Mouse (Mus musculus) heart, adult 8-10 months (tissue): ENCODE data around the gene Asb14. TPM values are rescaled to one million over a fixed set of nuclear protein-coding genes. Genes with fewer than 3 reads are reported as not detected.
"Not testable (repeated sequence)": the region's sequence is repeated elsewhere in the genome, so short reads cannot be mapped to it uniquely, and the experiment has no call there.

Experiments used
- DNase-seq: peaks from one replicate; pipeline ENCODE4 v3.0.0; 2022; ENCODE audit warnings: low spot score
- total RNA-seq, 4 experiments: library from RNA; stranded (reverse); gene quantifications; 2 replicates each; pipeline ENCODE4 v1.2.4; 2022

Asb14 gene
- total RNA-seq: 100 to 1,000 TPM; 103 to 126 (median 118) TPM

GRCm38 (mm10) chr14:26894392-26894791, at the start of gene Asb14:
Asb14 (plus strand) TSS chr14:26894557.
- peak; percentile 42 for DNase-seq

DNA sequence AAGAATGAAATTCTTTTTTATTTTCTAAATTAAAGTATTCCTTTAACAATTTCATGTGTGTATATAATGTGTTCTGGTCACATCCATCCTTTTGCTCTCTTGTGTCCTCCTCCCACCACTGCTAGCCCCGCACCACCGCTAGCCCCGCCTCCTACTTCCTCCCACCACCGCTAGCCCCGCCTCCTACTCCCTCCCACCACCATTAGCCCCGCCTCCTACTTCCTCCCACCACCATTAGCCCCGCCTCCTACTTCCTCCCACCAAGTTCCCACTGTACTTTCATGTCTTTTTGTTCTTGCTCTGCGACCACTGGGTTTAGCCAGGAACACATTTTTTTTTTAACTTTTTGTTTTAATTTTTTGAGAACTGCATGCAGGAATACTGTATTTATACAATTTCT, 41.3 kb upstream of the Asb14 start:
- DNase-seq: no peak

DNA sequence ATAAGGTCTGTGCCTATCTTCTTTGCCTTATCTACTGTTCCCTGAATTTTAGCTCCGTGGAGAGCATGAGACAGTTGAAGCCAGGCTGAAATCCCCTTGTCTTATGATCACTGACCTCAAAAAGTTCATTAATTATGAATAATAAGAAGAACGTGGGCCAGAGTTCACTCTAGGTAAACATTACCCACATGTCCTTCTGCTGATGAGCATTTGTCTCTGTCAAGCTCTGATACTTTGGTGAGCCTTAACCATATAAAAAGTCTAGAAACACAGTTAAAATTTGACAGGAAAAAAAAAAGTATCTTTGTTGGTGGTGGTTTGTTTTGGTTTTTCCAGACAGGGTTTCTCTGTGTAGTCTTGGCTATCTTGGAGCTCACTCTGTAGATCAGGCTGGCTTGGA, 40.3 kb upstream of the Asb14 start:
- no peak for DNase-seq

DNA sequence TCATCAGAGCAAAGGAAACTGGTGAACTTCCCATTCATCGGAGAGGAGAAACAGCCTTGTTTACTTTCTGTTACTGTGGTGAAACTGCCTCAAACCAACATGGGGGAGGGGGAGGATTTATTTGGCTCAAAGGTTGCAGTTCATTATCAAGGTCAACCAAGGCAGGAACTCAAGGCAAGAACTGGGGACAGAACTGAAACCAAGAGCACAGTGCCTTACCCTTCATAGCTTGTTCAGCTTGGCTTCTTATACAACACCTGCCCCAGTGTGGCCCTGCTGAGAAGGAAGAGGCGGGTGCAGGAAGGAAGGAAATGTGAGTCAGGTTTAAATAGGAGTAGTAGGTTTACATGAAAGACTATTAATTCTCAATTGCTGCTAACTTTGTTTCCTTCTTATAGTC, 36.0 kb upstream of the Asb14 start:
- DNase-seq: peak; percentile 53

DNA sequence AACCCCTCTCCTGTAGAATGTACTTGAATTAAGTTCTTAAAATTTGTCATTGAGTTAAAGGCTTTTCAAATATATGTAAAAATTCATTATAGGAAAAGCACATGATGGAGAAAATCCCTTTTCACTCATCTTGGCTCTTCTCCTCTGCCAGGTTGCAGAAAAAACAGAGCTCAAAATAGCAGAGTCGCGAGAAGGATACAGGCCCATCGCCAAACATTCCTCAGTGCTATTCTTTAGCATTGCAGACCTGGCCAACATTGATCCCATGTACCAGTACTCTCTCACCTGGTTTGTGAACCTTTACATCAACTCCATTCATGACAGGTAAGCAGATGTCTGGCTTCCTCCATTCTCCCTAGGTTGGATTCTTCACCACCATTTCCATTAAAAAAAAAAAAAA, 35.3 kb upstream of the Asb14 start:
- peak; percentile 24 for DNase-seq

GRCm38 (mm10) chr14:26867356-26867755, 27.0 kb upstream of the Asb14 start:
- DNase-seq: no peak

DNA sequence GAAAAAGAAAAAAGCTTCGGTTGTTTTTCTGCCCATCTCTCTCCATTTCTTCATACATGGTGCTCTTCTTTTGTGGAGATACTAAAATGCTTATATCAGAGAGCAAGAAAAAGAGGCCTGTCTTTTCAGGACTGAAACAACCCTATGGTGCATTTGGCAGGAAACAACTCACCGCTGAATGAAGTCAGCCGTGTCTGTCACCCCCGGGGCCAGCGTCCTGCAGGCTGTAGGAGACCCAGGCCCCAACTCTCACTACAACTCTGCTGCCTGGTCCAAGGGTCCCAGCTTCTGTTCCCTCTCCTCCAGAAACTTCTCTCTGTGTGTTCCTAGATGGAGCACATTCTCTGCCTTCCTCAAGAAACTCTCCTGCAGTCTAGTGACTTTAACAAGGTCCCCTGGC, 26.1 kb upstream of the Asb14 start:
- DNase-seq: no peak

GRCm38 (mm10) chr14:26878756-26879155, 15.6 kb upstream of the Asb14 start:
- no peak for DNase-seq

- no peak for DNase-seq
Observed at GRCm38 (mm10) chr14:26879976-26880375, 14.4 kb upstream of the Asb14 start.

- no peak for DNase-seq
Observed at GRCm38 (mm10) chr14:26881700-26882099, 12.7 kb upstream of the Asb14 start.

DNA sequence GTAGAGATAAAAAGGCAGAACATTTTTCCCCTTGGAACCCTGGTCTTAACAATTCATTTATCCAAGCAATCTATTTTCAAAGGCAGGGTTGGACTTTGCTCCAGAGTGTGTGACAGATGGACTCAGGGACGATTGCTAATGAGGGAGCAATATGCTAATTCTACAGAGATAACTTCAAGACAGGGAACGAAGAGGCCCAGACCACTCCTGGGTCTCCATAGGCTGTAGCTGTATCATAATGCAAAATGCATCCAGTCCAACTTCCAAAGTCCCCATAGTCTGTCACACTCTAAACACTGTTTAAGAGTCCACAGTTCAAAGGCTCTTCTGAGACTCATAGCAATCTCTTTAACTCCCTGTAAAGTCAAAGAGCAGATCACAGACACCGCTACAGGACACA, 7.1 kb upstream of the Asb14 start:
- no peak for DNase-seq

DNA sequence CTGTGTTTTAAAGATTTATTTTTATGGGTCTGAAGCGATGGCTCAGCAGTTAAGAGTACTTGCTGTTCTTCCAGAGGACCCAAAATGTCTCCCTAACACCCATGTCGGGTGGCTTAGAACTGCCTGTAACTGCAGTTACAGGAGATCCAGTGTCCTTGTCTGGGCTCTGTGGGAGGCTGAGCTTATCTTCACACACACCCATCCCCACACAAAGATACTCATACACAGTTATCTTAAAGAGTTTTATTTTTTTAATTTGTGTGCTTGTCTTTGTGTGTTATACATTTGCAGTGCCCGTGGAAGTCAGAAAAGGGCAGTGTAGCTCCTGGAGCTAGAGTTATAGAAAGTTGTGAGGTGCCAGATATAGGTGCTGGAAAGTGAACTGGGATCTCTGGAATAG, 3.6 kb upstream of the Asb14 start:
- no peak for DNase-seq

GRCm38 (mm10) chr14:26899490-26899889, 5.1 kb downstream of the Asb14 start:
- no peak for DNase-seq

DNA sequence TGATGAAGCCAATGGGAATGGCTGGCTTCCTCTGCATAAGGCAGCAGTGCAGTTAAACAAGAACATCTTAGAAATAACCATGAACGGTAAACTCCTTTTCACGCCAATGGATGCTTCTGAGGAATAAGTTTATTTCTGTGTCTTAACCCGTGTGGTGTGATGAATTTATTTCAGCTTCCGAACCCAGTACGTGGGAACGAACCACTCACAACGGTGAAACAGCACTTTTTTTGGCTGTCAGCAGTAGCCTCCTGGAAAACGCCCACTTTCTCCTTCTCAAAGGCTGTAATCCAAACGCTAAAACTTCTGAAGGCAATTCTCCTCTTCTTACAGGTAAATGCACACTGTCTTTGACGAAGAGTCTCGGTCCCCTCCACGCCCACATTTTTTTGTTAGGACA, 6.5 kb downstream of the Asb14 start:
- DNase-seq: no peak

DNA sequence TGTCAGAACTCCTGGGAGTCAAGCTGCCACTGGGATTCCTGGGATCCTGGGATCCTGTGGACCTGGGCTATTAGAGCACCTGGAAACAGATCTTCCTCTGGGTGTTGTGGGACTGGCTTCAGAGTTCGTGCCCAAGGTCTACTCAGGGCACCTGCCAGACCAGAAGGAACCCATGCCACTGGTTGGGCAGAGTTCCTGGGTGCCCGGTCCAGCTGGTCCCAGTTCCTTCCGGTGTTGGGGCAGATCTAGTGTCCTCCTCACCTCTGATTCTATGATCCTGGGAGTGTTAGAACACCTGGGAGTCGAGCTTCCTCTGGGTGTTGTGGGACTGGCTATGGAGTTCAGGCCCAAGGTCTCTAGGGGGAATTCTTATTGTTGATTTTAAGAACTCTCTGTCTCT, 13.0 kb downstream of the Asb14 start:
- DNase-seq: no peak

- not testable (repeated sequence) for DNase-seq
Observed at GRCm38 (mm10) chr14:26910461-26910860, 16.1 kb downstream of the Asb14 start.

- DNase-seq: peak; percentile 31
Observed at GRCm38 (mm10) chr14:26911201-26911600, 16.8 kb downstream of the Asb14 start.

DNA sequence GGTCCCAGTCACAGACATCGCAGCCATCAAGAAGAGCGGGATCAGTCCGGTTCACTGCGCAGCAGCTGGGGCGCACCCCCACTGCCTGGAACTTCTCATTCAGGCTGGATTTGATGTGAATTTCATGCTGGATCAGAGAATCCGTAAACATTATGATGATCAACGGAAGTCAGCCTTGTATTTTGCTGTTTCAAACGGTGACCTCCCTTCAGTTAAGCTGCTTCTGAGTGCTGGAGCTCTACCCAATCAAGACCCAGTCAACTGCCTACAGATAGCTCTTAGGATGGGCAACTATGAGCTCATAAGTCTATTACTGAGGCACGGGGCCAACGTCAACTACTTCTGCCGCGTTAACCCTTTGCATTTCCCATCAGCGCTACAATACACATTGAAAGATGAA, 17.5 kb downstream of the Asb14 start:
- no peak for DNase-seq

DNA sequence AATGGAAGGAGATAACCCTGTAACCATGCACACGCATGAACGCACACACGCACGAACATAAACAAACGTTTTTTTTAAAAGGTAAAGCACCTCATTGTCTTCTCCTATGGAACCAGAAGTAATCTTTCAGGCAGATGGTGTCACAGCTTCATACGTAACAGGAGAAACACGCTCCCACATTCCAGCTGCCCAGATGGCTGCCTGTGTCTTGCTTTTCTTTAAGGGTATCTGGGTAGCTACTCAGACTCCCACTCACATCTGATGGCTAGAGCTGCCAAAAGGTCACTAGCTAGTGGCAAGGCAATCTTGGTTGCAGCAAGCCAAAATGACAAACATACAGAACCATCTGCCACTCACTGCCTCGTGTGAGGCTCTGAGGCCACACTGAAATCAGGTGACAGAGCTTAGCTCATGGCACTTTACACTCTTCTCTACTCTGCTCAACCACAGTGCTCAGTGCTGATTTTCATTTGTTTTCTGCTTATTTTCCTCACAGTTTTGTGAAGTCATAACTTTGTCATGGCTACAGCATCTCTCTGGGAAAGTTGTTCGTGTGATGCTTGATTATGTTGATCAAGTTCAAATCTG, 19.4 kb downstream of the Asb14 start:
- DNase-seq: no peak

- no peak for DNase-seq
Observed at GRCm38 (mm10) chr14:26919310-26919709, 25.0 kb downstream of the Asb14 start.

GRCm38 (mm10) chr14:26923702-26924421, 29.5 kb downstream of the Asb14 start:
- no peak for DNase-seq

- DNase-seq: no peak
Observed at GRCm38 (mm10) chr14:26934891-26935290, 40.5 kb downstream of the Asb14 start.

GRCm38 (mm10) chr14:26935558-26935957, 41.2 kb downstream of the Asb14 start:
- no peak for DNase-seq

DNA sequence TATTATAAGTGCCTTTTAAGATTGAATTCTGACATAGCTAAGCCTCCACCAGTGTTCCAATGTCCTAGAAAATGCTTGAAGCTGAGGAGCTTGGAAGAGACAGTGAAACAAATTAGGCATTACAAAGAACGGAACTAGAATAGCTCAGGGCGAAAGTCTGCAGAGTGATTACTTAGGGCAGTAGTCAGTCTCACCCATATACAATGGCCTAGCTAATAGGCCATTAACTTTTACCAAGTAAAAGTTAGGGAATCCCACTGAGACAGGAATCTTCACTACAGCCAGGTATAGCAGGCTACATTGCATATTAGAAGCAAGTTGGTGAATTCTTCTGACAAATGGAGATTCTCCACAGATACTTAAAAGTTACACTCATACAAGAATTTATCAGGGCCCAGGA, 61.8 kb downstream of the Asb14 start:
- DNase-seq: not testable (repeated sequence)
